Mouse (Mus musculus) C2C12 (cell line): ENCODE data around the gene BC051019.

Source experiments
- CEBPB ChIP-seq: IDR thresholded peaks from one replicate; pipeline ENCODE4 v1.6.1; 2011; ENCODE audit warnings: low read depth, mild to moderate bottlenecking, control low read depth, moderate library complexity
- CTCF ChIP-seq: IDR thresholded peaks from one replicate; pipeline ENCODE4 v1.5.1; 2011; ENCODE audit not compliant: control insufficient read depth, insufficient read depth, insufficient read length
- FOSL1 ChIP-seq: IDR thresholded peaks from one replicate; pipeline ENCODE4 v1.8.0; 2011; ENCODE audit warnings: mild to moderate bottlenecking, low read length; ENCODE audit not compliant: poor library complexity, insufficient read depth, severe bottlenecking
- MAX ChIP-seq: IDR thresholded peaks from one replicate; pipeline ENCODE4 v1.6.1; 2011; ENCODE audit warnings: mild to moderate bottlenecking, control low read depth
- MYOD1 ChIP-seq: IDR thresholded peaks from one replicate; pipeline ENCODE4 v1.6.1; 2011; ENCODE audit warnings: low read depth; ENCODE audit not compliant: control insufficient read depth, insufficient read length
- MYOG ChIP-seq: IDR thresholded peaks from one replicate; pipeline ENCODE4 v1.6.1; 2011; ENCODE audit not compliant: control insufficient read depth, insufficient read length; ENCODE audit errors: extremely low read depth
- USF1 ChIP-seq: IDR thresholded peaks from one replicate; pipeline ENCODE4 v1.6.1; 2011; ENCODE audit warnings: low read depth, mild to moderate bottlenecking, control low read depth, moderate library complexity

GRCm38 (mm10) chr7:109704461-109704860 is 19.2 kb downstream of the BC051019 start:
- no peak for TF ChIP-seq MAX
- TF ChIP-seq CTCF, result no peak
- no peak for TF ChIP-seq MYOD1
- no peak for TF ChIP-seq USF1
- TF ChIP-seq MYOG, result no peak
- no peak for TF ChIP-seq CEBPB
- no peak for TF ChIP-seq FOSL1
